Mouse (Mus musculus): ENCODE data around the gene Magi1.

GRCm38 (mm10) chr6:93962757-93963336 lies 320.9 kb downstream of the Magi1 start:
- no peak for TF ChIP-seq CTCF (IDR thresholded peaks at IDR 0.05; ENCODE audit: borderline replicate concordance, insufficient read depth, low read depth, low read length)
- no peak for TF ChIP-seq POLR2A (IDR thresholded peaks at IDR 0.05; ENCODE audit: borderline replicate concordance, insufficient read depth, low read length)

Data from cerebellum, adult 2 months (tissue).